Mouse (Mus musculus) kidney, postnatal 4 days (tissue): Measurements from ENCODE around the gene Cbfb.

Experiments used
- DNase-seq, 2 experiments: peaks; one replicate each; pipeline ENCODE4 v3.0.0; 2021; ENCODE audit warnings: mixed read lengths in 2 of 2

Cbfb gene

GRCm38 (mm10) chr8:105252680-105253537, 82.4 kb downstream of the Cbfb start:
- DNase-seq = no peak

- peak in 1 of 2 experiments; percentile 19 for DNase-seq
Observed at GRCm38 (mm10) chr8:105253766-105254151, 83.3 kb downstream of the Cbfb start.

DNA sequence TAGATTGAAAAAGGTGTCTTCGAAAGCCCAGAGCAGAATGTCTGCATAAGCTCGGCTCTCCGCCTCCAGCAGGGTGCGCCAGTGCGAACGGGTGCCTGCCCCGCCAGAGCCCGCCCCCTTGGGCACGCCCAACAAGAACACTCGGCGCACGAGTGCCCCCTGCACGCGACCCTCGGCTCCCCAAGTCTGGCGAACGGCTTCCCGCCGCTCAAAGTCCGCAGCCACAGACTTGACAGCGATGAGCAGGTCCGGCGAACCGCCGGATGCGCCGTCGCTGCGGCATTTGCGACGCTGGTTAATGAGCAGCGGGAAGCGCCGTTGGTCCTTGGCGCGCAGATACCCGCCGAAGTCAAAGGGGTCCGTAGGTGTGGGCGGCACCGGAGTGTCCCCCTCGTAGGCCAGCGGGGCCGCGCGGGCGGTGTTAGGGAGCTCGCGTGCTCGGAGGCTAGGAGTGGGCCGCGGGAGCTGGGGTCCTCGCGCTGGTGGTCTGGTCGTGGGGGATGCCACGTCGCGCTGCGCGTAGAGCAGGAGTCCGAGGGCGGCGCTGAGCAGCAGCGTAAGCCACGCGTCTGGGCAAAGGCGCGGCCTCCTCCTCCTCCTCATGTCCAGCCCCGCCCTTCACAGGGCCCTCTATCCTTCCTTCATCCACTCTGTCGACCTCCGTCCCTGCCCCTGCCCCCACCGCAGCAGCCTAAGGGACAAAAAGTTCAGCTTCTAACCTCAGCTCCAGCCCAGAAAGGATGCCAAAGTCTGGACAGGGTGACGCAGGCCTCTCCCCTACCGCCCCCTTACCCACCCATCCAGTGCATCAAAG, 83.9 kb downstream of the Cbfb start:
- DNase-seq = peak; percentile 97

DNA sequence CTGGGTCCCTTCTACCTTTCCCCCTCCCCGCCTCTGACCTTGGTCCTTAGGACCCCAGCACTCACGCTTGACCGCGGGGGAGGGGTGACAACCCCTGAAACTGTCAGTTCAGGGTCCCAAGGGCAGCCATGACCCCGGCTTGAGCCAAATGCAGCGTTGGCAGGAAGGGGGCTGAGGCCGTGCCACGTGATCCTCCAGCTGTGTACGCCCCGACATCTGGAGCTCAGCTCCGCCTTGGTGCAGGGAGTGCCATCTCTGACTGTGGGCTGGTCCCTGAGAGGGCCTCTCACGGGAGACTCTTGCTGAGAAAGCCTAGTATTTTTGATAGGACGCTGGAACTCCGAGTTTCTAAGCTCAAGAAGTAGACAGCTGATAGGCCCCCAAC, 84.5 kb downstream of the Cbfb start, which contains the start of gene B3gnt9:
Gene B3gnt9, minus strand, starts transcription at position 188 of the 385 bp plus-strand sequence.
- peak; percentile 70 to 80 for DNase-seq

DNA sequence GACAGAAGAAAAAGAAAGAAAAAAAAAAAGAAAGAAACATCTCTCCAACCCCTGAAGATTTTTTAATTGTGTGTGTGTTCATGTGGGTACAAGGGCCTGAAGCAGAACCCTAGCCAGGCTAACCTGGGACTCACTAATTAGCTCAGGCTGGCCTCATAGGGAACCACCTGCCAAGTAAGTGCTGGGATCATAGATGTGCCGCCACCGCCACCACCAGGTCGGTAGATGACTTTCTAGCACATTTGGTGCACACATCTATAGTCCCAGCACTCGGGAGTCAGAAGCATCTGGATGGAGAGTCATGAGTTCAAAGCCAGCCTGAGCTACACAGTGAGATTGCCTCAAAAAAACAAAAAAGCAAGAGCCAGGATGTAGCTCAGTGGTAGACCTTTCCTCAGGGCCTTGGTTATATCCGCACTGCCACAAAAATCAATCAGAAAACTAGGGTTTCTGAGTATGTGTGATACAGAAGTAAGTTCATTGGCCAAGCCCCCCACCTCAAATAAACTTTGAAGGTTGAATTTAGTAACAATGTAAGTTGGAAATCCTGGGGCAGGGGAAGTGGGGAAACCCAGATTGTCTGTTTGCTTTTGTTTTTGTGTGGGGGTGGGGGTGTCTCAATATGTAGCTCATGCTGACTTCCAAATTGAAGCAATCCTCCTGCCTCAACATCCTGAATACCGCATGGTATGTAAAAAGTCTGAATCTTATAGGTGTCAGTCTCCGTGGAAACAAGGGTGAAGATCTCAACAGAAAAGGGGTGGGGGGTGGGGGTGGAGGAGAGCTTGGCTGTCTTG, 87.0 kb downstream of the Cbfb start:
- DNase-seq = no peak

- peak; percentile 57 to 73 for DNase-seq
Observed at GRCm38 (mm10) chr8:105258911-105259720, 88.6 kb downstream of the Cbfb start.

- peak; percentile 87 to 89 for DNase-seq
Observed at GRCm38 (mm10) chr8:105259721-105260320, 89.3 kb downstream of the Cbfb start.

GRCm38 (mm10) chr8:105260371-105261099, 90.1 kb downstream of the Cbfb start:
- DNase-seq = no peak

GRCm38 (mm10) chr8:105261326-105261980, 91.0 kb downstream of the Cbfb start:
- DNase-seq = no peak

DNA sequence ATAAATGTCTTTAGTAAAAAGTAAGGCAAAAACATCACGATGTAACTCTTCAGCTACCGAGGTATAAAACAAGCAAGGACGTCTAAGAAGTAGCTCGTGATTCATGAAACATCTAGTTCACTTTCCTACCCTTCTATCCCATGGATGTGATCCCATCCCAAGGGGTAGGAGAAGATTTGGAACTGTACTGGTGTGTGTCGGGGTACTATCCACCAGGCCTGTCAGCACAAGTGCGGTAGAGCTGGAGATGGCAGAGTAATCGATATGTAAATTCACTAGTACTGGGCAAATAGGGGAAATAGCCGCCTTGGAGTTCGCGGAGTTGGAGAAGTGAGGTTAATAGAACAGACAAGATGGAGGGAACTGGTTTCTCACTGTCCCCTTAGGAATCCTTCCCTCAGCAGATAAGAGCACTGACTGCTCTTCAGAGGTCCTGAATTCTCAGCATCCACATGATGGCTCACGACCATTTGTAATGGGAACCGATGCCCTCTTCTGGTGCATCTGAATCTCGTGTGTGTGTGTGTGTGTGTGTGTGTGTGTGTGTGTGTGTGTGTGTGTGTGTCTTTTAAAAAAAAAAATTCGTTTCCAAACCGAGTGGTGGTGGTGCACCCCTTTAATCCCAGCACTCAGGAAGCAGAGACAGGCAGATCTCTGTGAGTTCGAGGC, 92.9 kb downstream of the Cbfb start:
- no peak for DNase-seq

DNA sequence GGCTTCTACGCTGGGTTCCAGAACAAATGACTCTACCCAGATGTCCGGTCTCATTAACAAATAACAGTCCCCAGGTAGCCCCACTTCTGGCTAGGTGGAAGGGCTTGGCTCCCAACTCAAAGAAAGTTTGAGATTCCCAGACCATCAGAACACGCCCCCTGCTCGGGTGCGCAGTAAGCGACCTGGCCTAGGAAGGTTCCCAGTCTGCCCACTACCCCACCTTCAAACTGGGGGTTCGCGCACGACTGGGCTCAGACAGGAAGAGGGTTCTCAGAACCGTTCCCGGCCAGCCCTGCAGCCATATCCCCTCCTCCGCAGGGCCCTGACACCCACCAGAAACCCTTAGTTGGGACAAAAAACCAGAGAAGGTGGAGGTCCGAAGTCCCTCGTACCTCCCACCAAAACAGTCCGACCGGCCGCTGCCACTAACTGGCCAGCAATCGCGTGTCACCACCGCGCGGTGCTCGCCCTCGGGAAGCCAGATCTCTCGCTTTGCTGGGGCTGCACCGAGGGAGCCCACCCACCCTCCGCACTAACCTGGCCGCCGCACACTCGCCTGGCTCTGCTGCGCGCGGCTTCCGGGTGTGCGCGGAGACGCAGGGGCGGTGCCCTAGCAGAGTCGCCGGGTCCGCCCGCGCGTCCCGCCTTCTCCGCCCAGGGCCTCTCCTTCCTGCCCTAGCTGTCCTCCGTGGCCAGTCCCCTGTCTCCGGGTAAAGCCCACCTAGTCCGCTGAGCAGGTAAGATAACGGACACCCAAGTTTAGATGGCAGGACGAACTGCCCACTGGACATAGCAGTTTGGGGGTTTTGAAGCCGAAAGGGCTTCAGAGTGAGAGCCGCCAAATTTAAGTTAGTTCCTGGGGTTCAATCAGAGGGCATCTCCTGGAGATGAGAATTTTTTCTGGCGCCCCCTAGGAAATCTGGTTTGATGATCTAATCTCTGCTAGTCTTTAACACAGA, 93.8 kb downstream of the Cbfb start, which contains the start of the genes Tradd and Fbxl8:
Gene Tradd, minus strand, starts transcription at position 586 of the 959 bp plus-strand sequence.
Gene Fbxl8, plus strand, starts transcription at position 625 of the 959 bp plus-strand sequence.
- peak; percentile 81 to 86 for DNase-seq

DNA sequence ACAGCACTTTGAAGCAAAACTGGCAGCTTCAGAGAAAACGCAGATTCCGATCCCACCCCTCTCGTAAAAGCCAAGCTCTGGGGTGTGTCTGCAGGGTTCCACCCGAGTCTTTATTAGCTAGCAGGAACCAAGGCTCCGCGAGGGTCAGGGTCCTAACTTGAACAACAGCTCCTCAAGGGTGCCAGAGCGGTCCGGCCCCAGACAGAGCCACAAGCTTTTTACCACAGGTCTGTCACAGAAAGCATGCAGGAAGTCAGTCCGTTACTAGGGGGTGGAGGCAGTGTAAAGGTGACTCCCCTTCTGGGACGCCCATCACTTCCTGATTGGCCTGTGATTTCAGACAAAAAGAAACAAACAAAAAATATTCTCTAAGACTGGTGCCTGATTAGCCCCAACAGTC, 94.7 kb downstream of the Cbfb start:
- peak in 1 of 2 experiments; percentile 38 for DNase-seq

- no peak for DNase-seq
Observed at GRCm38 (mm10) chr8:105266775-105267174, 96.3 kb downstream of the Cbfb start.
